ENCODE assay signal across 9 mouse cellular contexts in genomic region chr4:150474086-150474485, GRCm38 (mm10).
DNase-seq lines count a peak whose midpoint lies in the region; ATAC-seq and TF ChIP-seq lines count a peak whose summit lies in the region.
"Had no signal": no experiment of that assay in that cellular context is flagged by ENCODE, and none has a peak within 500 bp of the region (broad histone marks: within the 10 kb centered on the region; RNA-seq: fewer than 3 reads in every experiment).

No protein-coding gene starts in this region.

- H3K9ac ChIP-seq in forebrain, embryonic 15.5 days (replicated peaks), result no peak overlapping the region
- H3K9ac ChIP-seq in forebrain, embryonic 13.5 days, result no peak overlapping the region
- H3K9ac ChIP-seq in midbrain, embryonic 16.5 days (ENCODE audit: low read depth, low read length), result no peak overlapping the region
- H3K9ac ChIP-seq in midbrain, embryonic 15.5 days, result no peak overlapping the region
- H3K9ac ChIP-seq in intestine, postnatal 0 days (ENCODE audit: low read depth, low read length), result no peak overlapping the region

- H3K9me3 ChIP-seq in forebrain, embryonic 15.5 days, result no peaks in the 10 kb centered on the region
- no peaks in the 10 kb centered on the region for H3K9me3 ChIP-seq in forebrain, embryonic 13.5 days (replicated peaks)
- H3K9me3 ChIP-seq in midbrain, embryonic 16.5 days (replicated peaks; ENCODE audit: control insufficient read depth, low read length, poor library complexity, severe bottlenecking), result no peaks in the 10 kb centered on the region
- no peaks in the 10 kb centered on the region for H3K9me3 ChIP-seq in midbrain, embryonic 15.5 days
- no peaks in the 10 kb centered on the region for H3K9me3 ChIP-seq in intestine, postnatal 0 days (ENCODE audit: control insufficient read depth)

- ATAC-seq in forebrain, embryonic 15.5 days (replicated peaks), result no peak
- ATAC-seq in forebrain, embryonic 13.5 days, result no peak
- no peak for ATAC-seq in midbrain, embryonic 16.5 days
- ATAC-seq in midbrain, embryonic 15.5 days (replicated peaks), result no peak
- no peak for ATAC-seq in intestine, postnatal 0 days

- TF ChIP-seq CTCF in intestine, postnatal 0 days (IDR thresholded peaks at IDR 0.05; ENCODE audit: low read depth), result no peak

- peak; percentile 51 to 78 for DNase-seq in heart, postnatal 10 days
- peak; percentile 40 for DNase-seq in skeletal muscle tissue, adult 2 months (ENCODE audit: low read depth, low spot score)
- DNase-seq in B cell, adult 2 months, result no peak

- 63% methylated on average over 7 of the region's 7 CpGs for WGBS in forebrain, embryonic 15.5 days
- WGBS in forebrain, embryonic 13.5 days, result 72% methylated on average over 7 of the region's 7 CpGs
- 54% methylated on average over 7 of the region's 7 CpGs for WGBS in midbrain, embryonic 16.5 days
- WGBS in midbrain, embryonic 15.5 days, result 43% methylated on average over 7 of the region's 7 CpGs
- 86% methylated on average over 7 of the region's 7 CpGs for WGBS in intestine, postnatal 0 days

- peaks cover 3% of the 10 kb centered on the region; the same call in 1 of the 2 replicates for H3K36me3 ChIP-seq in forebrain, embryonic 15.5 days
- peaks cover 36% of the 10 kb centered on the region for H3K36me3 ChIP-seq in forebrain, embryonic 13.5 days (ENCODE audit: poor library complexity, severe bottlenecking)
- peaks cover 13% of the 10 kb centered on the region for H3K36me3 ChIP-seq in midbrain, embryonic 16.5 days (ENCODE audit: control insufficient read depth, insufficient read depth, low read length)
- H3K36me3 ChIP-seq in midbrain, embryonic 15.5 days (replicated peaks), result peaks cover 2% of the 10 kb centered on the region; the same call in 1 of the 2 replicates
- H3K36me3 ChIP-seq in intestine, postnatal 0 days (ENCODE audit: control insufficient read depth, insufficient read depth), result peaks cover 21% of the 10 kb centered on the region; the same call in 1 of the 2 replicates

- 0 out of 2 replicates have a peak, but pooled peaks cover 6% of the 10 kb centered on the region for H3K4me1 ChIP-seq in forebrain, embryonic 15.5 days
- peaks cover 23% of the 10 kb centered on the region for H3K4me1 ChIP-seq in forebrain, embryonic 13.5 days
- H3K4me1 ChIP-seq in midbrain, embryonic 16.5 days (ENCODE audit: control insufficient read depth, insufficient read depth, low read length), result peaks cover 3% of the 10 kb centered on the region; the same call in 1 of the 2 replicates
- peaks cover 23% of the 10 kb centered on the region for H3K4me1 ChIP-seq in midbrain, embryonic 15.5 days
- H3K4me1 ChIP-seq in intestine, postnatal 0 days (replicated peaks; ENCODE audit: control insufficient read depth, insufficient read depth, low read length), result no peaks in the 10 kb centered on the region

- 0 out of 2 replicates have a peak overlapping the region, but pooled peaks have one; percentile 1 for H3K27ac ChIP-seq in forebrain, embryonic 15.5 days (replicated peaks)
- H3K27ac ChIP-seq in forebrain, embryonic 13.5 days, result no peak overlapping the region
- 0 out of 2 replicates have a peak overlapping the region, but pooled peaks have one; percentile 41 for H3K27ac ChIP-seq in midbrain, embryonic 16.5 days (ENCODE audit: low read length)
- no peak overlapping the region for H3K27ac ChIP-seq in midbrain, embryonic 15.5 days
- no peak overlapping the region for H3K27ac ChIP-seq in intestine, postnatal 0 days (ENCODE audit: low read depth, low read length)

- H3K27me3 ChIP-seq in forebrain, embryonic 15.5 days, result no peaks in the 10 kb centered on the region
- H3K27me3 ChIP-seq in forebrain, embryonic 13.5 days, result no peaks in the 10 kb centered on the region
- no peaks in the 10 kb centered on the region for H3K27me3 ChIP-seq in midbrain, embryonic 16.5 days (ENCODE audit: control insufficient read depth, insufficient read depth, low read depth, low read length)
- H3K27me3 ChIP-seq in midbrain, embryonic 15.5 days (replicated peaks), result no peaks in the 10 kb centered on the region
- H3K27me3 ChIP-seq in intestine, postnatal 0 days (replicated peaks; ENCODE audit: control insufficient read depth, insufficient read depth, low read length), result no peaks in the 10 kb centered on the region

- intact Hi-C loops in heart, postnatal 10 days (cut with DNase I), result no loop called here

- H3K4me2 ChIP-seq in forebrain, embryonic 15.5 days (replicated peaks), result no peak overlapping the region
- no peak overlapping the region for H3K4me2 ChIP-seq in forebrain, embryonic 13.5 days
- H3K4me2 ChIP-seq in midbrain, embryonic 16.5 days (ENCODE audit: low read length), result no peak overlapping the region
- no peak overlapping the region for H3K4me2 ChIP-seq in midbrain, embryonic 15.5 days
- no peak overlapping the region for H3K4me2 ChIP-seq in intestine, postnatal 0 days (replicated peaks; ENCODE audit: low read depth)

- H3K4me3 ChIP-seq in forebrain, embryonic 15.5 days, result no peak overlapping the region
- H3K4me3 ChIP-seq in forebrain, embryonic 13.5 days, result no peak overlapping the region
- no peak overlapping the region for H3K4me3 ChIP-seq in midbrain, embryonic 16.5 days (ENCODE audit: low read depth, low read length)
- H3K4me3 ChIP-seq in midbrain, embryonic 15.5 days, result no peak overlapping the region
- H3K4me3 ChIP-seq in intestine, postnatal 0 days (ENCODE audit: low read depth, low read length), result no peak overlapping the region
- H3K4me3 ChIP-seq: erythroblast, embryonic 14.5 days had no signal

Comparison
In these comparisons a context has a peak if more than half of its experiments do, and no peak if none do; other contexts are left out.
1. H3K27ac ChIP-seq: peak in forebrain, embryonic 15.5 days (single experiment) and midbrain, embryonic 16.5 days (single experiment); none in forebrain, embryonic 13.5 days (single experiment), midbrain, embryonic 15.5 days (single experiment) and intestine, postnatal 0 days (single experiment).
2. DNase-seq: peak in heart, postnatal 10 days (2 of 2) and skeletal muscle tissue, adult 2 months (single experiment); none in B cell, adult 2 months (0 of 2).